Mouse (Mus musculus) CD4-positive helper T cell, adult 2 months (primary cell): Measurements from ENCODE around the gene Stag2.

Experiments used
- DNase-seq: peaks from one replicate; pipeline ENCODE4 v3.0.0-alpha.2; 2012; ENCODE audit warnings: low read depth, missing footprints, low spot score

Gene Stag2

DNA sequence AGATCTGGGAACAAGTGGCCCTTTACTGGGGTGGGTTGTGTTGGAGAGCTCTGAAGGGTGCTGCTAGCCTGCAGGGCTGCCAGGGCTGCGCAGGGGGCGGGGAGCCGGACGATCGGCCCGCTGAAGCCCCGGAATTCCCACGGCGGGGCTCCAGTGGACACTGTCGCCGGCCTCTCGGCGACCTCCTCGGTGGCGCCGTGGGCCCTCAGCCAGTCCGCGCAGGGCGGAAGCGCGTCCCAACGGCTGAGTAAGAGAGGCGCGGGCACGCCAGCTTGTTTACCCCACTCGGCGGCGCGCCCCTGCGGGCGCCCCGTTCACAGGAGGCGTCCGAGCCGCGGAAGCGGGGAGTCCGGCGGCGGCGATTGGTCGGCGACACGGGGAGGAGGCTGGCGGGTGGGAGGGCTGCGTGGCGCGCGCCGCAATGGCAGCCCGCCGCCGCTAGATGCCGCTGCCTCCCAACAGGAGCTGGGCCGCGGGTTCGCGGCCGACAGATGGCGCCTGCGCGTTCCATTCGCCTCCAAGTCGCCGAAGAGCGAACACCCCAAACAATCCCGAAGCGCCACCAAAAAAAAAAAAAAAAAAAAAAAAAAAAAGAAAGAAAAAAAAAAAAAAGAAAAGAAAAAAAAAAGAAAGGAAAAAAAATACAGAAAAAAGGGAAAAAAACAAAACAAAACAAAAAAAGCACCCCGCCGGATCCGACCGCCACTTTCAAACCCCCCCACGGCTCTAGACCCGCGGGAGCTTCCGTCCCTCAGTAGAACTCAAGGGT lies at the start of gene Stag2:
Stag2 (plus strand) TSS at position 530 of the 769 bp plus-strand sequence.
- DNase-seq: peak; percentile 93

DNA sequence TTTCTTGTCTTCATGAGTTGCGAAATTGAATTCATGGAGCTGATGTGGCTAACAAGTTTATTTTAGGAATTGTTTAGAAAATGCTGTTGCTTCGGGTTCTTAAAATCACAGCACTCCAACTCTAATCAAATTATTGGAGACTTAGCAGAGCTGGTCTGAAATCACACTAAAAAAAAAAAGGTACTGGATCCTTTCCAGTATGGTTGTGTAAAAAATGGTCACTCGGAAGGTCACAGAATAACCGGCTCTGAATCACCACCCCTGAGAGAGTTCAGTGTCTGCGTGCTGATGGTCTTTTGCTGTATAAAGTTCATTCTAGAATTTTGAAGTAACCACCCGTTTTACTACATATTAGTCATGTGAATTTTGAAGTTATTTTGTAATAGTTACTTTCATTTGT lies 42.0 kb upstream of the Stag2 start:
- no peak for DNase-seq

DNA sequence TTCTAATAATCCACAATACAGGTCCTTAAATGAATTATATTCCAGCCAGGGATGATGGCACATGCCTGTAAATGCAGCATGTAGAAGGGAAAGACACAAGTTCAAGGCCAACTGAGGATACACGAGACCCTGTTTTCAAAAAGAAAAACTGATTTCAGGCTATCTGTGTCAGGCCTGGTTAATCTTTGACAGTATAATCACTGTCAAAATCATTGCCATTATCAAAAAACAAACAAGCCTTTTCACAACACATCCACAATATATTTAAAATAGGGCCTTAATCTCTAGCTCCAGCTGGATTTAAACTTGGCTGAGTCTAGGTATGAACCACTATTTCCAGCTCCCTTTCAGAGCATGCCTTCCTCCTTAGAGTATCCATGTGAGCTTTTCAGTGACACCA lies 38.5 kb upstream of the Stag2 start:
- DNase-seq: no peak

DNA sequence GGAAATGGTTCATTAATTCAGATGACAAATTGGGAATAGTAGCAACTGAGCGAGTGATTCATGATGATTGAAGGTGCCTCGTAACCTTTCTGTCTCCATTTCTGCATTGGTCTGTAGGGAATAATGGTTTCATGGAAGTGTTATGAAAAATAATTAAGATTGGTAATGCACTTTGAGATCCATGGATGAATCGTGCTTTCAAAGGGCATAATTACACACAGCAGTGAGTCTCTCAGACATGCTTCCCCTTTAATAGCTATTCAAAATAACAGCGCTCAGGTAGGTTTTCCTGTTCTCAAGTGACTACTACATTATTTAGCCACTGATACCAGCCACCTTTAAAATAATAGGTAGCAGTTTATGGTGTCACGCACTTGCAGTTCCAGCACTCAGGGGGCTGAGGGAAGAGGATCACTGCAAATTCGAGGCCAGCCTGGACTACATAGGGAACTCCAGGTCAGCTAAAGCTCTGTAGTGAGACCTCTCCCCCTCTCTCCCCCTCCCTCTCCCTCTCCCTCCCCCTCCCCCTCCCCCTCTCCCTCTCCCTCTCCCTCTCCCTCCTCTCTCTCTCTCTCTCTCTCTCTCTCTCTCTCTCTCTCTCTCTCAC lies 29.6 kb upstream of the Stag2 start:
- no peak for DNase-seq

DNA sequence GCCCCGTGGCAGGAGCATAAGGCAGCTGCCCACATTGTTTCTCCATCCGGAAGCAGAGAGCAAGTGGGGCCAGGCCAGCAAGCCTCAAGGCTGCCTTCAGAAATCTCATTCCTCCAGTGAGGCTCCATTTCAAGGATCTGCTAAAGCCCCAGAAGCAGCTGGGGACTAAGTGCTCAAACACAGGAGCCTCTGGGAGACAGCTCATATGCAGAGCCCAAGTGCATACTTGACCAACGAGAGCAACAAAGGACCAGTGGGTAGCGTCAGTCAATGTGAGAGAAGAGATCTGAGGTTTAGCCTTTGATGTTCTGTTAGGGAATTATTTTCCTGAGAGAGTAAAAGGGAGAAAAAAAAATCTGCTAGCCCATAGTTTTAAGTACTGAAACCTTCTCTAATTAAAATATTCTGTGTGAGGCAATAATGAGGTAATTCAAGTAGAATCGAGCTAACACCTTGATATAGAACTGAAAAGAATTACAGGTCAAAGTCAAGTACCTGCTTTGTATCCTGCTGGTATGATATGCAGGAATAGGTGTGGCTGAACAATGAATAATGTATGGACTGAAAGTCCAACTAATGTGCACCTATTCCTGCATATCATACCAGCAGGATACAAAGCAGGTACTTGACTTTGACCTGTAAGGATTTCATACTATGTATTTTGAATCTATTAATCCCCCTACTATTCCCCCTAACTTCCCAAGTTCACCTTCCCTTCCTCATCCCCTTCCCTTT lies 24.0 kb upstream of the Stag2 start:
- DNase-seq: no peak

DNA sequence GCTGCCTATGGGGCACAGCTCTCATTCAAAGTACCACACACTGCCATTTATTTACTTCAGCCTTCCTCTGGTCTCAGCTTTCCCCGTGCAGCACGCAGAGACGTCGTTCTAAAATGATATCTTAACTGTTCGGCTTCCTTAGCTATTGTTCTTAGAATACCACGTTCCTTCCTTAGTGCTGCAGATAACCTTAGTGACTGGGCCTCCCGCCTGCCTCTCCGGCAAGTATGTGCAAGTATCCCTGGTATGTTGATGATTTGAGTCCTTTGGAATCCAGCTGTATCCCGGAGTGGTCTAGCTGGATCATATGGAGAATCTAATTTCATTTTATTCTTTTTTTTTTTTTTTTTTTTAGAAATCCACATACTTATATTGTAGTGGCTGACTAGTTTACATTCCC lies 9.2 kb upstream of the Stag2 start:
- DNase-seq: no peak

DNA sequence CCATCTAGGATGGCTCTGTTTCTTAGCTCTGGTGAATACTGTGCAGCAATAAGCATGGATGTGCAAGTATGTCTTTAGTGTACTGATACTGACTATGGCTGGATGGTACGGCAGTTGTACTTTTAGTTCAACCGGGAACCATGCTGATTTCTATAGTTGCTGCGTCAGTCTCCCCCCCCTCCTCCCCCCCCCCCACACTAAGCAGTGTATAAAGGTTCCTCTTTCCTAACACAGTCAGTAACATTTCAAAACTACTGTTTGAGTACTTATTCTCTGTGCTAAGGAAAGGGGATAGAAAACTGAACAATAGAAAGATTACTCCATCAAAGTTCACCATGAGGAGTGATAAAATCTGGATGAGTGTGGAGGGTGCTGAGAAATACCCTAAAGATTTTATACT lies 6.5 kb upstream of the Stag2 start:
- no peak for DNase-seq

DNA sequence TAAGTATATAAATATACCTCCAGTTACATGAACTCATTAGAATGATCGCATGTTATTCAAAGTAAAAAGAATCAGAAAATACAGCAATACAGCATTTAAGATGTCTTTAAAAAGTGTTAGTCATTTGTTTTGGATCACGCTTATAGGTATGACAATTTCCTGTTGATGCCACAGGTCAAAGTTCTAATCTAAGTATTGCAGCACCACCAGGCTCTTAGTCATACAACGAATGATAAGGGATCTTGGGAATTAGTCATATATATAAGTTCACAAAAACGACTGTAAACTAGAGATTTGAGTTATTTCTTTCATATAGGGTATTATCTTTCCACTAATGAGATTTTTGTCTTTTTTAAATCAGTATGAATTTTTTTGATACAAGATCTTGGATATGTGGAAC lies 5.1 kb upstream of the Stag2 start:
- no peak for DNase-seq

DNA sequence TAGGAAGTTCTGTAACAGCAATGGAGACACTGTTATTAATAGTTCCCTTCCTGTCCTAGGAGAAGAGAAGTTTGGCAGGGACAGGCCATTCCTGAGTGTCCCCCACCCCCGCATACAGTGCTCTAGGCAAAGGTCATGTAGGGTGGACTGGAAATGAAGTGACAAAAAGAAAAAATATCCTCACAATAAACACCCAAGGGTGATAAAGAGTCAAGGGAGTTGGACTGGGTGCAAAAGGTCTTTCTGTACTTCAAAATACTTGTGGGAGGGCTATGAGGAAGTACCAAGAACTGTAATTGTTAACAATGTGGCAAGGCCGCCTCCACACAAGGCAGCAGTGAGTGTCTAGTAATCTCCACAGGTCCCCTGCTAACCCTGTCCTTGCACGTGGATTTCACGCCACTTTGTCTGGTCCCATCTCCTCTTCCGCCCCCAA lies 1.1 kb upstream of the Stag2 start:
- peak; percentile 24 for DNase-seq

DNA sequence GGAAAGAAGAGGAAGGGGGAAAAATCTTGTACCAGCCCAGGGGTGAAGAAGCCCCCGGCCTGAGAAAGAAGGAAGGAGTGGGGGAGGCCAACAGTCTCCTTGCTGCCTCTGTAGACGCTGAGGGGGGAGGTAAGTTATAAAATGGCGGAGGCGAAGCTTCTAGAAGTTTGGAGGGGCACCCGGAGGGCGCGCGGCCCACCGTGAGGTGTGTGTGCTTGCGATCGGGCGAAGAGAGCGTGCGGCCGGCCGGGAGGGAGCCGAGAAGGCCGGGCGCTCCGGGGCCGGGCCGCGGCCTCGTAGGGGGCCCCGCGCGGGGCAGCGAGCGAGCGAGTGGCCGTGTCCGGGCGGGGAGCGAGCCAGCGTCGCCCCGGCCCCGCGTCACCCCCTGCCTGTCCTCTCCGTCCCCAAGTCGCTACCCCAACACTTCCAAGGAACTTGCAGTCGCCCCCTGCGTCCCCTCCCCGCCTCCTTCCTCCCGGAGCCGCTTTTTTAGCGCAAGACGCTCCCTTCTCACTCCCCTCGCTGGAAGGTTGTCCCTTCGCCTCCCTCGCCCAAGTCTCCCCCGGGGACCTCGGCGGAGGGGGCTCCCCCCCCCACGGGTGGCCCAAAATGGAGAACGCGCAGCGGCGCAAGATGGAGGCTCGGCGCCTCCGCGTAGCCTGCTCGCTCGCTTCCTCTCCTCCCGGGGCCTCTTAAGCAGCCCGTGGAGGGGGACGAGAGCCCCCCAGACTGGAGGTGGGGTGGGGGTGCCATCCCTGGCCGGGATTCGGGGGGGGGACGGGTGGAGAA lies 634 bp downstream of the Stag2 start:
- DNase-seq: peak; percentile 77

DNA sequence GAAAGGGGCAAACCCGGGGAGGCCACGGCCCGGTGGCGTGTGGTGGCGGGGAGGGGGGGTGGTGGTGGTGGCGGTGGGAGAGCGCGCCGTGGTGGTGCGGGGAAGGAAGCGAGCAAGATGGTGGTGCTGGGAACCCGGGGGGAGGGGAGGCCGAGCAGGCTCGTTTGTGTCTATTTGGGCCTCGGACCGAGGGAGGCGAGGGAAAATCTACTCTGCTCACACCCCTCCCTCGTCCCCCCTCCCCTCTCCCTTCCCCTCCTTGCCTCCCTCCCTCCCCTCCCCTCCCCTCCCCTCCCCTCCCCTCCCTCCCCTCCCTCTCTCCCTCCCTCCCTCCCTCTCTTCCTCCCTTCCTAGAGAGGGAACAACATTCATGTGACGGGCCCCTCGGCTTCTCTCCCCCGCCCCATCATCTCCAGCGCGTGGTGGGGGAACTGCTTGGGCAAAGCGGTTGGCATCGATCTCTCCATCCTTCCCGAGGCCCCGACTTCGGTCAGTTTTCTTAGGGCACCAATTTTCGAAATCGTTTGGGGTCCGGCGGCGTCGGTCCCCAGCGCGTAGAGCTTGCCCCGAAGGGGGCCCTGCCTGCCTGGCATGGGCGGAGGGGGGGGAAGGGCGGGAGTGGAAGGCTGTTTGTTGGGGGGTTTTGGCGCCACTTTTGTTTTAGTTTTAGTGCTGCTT lies 1.4 kb downstream of the Stag2 start:
- DNase-seq: peak; percentile 85

DNA sequence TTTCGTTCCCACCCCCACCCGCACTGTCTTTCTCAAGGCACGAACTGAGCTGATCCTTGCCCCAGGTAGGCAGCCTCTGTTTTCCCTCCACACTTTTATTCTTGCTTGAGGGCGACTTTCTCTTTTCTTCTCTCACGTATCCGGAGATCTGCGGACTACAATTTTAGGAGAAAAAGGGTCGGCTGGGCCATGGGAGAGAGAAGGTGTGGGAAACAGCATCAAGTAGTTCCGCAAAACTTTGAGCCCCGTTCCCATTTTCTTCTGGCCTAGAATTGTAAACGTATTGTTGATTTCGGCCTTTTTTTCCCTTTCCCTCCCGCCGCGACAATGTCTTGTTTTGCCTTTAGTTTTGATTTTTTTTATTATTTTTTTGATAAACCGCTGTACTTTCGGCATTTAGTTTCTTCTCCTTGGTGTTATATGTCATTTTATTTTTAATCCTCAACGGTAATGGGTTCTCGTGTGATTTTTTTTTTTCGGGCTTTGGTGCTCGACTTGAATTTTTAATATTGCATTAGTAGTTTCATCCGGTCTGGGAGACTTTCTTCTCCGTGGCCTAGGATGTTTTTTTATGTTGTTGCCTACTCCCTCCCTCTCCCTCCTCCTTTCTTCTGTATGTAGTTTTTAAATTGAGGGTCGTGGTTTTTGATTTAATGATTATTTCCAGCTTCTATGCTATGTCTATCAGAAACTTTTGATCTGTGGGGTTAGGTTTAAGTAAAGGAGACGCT lies 2.1 kb downstream of the Stag2 start:
- no peak for DNase-seq

DNA sequence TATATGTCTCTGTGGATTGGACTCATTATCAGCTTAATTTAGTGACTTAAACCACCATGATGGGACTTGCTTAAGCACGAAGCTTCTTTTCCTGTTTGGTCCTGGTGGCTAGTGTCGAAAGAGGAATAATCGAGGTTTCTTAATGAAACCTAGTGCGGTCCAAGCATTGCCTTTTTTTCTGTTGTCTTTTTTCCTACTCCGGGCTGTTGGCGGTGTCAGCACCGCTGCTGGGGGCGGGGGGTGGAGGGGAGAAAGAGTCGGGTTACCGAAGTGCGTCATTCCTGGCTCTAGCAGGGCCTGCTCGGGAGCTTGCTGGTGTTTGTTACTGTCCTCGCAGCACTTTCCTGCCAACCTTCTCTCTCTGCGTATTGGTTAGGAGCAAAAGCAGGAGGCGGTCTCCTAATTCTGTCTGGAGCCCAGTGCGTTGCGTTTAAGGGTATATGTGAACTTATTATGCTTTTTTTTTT lies 2.8 kb downstream of the Stag2 start:
- peak; percentile 89 for DNase-seq

DNA sequence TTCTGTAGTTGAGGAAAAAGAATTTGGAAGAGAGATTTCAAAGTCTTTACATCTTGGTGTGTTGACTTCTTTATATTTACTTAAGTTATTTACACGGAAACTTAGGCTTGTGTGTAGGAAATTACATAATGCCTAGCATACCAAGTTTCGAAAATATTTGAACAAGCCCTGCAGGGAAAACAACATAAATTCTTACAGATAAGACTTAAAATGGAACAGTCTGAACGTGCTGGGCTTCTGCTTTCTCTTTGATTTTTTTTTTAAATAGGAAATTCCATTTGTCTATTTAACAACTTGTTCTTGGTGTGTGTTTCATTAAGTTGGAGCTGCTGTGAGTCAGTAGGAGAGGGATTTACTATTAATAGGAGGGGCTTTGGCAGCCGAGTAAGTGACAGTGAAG lies 3.9 kb downstream of the Stag2 start:
- DNase-seq: peak; percentile 29

DNA sequence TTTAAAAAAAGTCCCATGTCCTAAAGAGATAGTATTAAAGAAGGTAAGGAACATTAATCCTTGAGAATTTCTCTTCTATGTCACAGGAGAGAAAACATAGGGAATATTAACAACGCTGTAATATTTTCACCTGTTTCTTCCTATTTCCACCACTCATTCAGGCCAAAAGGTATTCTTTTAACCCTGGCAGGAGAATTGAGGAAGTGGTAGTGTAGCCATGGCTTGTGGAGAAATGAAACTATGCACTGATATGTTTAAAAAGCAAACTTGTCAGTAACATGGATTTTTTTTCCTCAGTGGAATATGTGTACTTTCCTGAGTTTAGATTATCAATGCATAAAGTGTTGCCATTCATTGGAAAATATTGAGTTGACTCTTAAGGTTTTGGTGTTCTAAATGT lies 16.3 kb downstream of the Stag2 start:
- DNase-seq: no peak

DNA sequence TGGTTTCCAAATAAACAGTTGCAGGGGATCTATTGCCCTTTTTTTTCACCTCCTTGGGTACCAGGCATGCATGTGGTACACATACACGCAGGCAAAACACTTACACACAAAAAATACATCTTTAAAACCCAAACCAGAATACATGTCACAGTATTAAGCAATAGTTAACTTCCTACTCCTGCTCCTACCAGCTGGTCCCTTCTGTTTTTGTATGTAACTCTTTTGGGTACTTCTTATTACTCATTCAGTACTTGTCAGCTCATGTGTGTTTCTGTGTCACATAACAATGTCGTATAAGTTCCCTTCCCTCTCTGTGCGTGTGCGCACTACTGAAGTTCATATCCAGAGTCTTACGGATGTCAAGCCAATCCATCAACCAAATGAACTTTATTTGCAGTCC lies 21.7 kb downstream of the Stag2 start:
- DNase-seq: no peak

DNA sequence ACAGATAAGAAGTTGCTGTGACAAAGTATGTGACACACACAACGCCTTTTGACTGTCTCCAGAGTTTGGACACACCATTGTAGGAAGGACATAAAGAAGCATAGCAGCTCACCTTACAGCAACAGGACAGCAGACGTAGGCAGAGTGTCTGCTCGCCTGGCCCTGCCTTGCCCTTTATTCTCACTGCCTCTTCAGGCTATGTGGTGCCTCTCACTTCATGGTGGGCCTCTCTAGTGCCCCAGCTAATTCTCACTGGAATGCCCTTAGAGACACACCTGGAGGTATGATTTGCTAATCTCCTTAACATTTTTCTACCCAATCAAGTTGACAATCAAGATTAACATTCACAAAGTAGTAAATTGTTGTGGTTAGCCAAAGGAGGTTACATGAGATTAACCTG lies 38.5 kb downstream of the Stag2 start:
- no peak for DNase-seq

DNA sequence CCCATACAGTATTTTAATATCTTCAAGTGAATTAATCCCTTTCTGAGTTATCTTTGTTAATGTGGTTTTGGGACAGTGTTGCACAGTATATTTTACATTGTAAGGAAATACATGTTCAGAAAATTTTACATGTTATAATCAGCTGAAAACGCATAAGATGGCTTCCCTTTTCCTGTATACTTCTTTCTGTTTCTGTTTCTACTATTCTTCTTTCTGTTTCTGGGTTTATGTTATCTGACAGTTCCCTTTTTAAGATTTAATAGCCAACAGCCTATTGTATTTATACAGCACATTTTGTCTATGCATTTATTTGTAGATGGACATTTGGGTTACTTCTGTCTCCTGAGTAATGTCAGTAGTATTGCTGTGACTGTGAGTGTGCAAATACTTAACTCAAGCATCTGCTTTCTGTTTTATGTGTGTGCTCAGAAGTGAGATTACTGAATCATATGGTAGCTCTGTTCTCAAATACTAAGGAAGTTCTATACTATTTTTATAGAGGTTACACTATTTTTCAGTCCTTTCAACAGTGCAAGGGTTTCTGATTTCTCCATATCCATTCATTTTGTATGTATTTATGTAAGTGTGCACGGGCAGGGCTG lies 39.8 kb downstream of the Stag2 start:
- no peak for DNase-seq

DNA sequence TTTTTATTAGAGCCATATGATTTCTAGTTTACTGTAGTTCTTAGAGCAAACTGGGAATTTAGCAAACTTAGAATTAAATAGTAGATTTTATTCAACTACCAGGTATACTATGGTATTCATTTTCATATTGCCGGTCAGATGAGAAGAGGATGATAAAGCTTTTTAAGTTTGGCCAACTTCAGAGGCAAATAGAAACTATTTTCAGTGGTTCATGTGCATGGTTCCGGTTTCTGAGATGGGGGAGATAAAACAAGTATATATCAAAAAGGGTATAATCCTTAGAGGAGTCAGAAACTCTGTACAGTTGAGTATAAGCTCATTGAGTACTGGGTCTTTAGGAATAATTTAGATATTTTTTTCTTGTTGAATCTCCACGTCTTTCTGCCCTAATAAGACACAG lies 45.5 kb downstream of the Stag2 start:
- DNase-seq: no peak

DNA sequence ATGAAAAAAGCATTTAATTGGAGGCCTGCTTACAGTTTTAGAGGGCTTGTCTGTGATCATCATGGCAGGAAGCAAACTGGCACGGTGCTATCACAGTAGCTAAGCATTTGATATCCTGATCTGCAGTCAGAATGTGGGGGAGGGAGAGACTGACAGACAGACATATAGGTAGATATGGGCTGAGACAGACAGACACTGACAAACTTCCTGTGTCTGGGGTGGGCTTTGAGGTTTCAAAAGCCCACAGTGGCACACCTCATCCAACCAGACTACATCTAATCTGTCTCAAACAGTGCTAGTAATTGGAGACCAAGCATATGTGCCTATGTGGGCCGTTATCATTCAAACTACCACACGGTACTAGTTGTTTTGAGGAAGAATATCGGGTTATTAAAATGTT lies 53.4 kb downstream of the Stag2 start:
- no peak for DNase-seq
